Mouse (Mus musculus): ENCODE data around the gene T2. TPM values are rescaled to one million over a fixed set of nuclear protein-coding genes. Genes with fewer than 3 reads are reported as not detected.

The T2 gene
- polyA plus RNA-seq, 1 experiment, result not detected

DNA sequence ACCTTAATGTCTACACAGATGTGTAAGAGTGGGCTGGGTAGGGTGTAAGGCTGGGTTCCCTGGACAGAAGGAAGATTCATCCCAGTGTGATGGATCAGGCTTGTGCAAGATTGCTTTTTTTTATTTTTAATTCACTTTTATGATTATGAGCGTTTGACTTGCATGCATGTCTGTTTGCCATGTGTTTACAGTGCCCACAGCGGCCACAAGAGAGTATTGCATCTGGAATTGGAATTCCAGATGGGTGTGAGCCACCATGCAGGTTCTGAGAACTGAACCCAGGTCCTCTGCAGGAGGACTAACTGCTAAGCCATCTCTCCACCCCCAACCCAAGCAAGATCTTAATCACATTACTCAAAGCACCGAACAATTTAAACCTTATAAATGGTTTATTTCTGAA is 88.3 kb downstream of the T2 start:
- Histone ChIP-seq H3K4me1 (ENCODE audit: control insufficient read depth, insufficient read depth, insufficient read length) (no peaks in the 10 kb centered on the region), H3K27ac (ENCODE audit: insufficient read depth, low read length) (no peak overlapping the region), H3K36me3 (ENCODE audit: control insufficient read depth, insufficient read depth, low read length) (no peaks in the 10 kb centered on the region), H3K4me3 (ENCODE audit: extremely low read depth, insufficient read depth, insufficient read length) (no peak overlapping the region), H3K27me3 (ENCODE audit: control insufficient read depth, insufficient read depth, low read length) (no peaks in the 10 kb centered on the region)
- TF ChIP-seq POLR2A (IDR thresholded peaks at IDR 0.05; ENCODE audit: low read depth, low read length) (no peak), CTCF (IDR thresholded peaks at IDR 0.05; ENCODE audit: extremely low read depth, insufficient read depth, insufficient read length, insufficient replicate concordance) (no peak)
- no peak for DNase-seq (ENCODE audit: low read depth in 1 of 2, low spot score in 2 of 2)
- WGBS, result 58% methylated on average over 3 of the region's 3 CpGs

DNA sequence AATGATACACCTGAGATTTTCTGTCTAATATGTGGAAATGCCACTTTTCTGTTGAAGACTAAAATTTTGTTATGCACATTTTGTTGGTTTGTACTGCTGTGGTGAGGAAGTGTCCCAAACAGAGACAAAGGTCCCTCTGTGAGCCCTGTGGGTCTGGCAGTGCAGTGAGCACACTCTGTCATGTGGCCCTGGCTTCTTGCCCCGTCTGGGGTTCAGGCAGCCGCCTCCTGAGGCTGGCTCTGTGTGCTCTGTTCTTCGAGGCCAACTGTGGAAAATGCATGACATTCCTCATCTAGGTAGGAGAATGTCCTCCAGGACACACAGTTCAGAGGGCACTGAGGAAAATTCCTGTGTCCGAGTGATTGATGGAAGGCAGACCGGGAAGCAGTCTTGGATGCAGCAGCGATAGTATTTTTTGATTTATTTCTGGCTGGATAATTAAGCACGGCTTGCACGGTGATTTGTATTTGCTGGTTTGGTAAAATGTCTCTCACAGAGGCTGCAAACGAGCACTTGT is 91.9 kb downstream of the T2 start:
- Histone ChIP-seq H3K27me3 (ENCODE audit: control insufficient read depth, insufficient read depth, low read length) (no peaks in the 10 kb centered on the region), H3K4me3 (ENCODE audit: extremely low read depth, insufficient read depth, insufficient read length) (no peak overlapping the region), H3K4me1 (ENCODE audit: control insufficient read depth, insufficient read depth, insufficient read length) (no peaks in the 10 kb centered on the region), H3K36me3 (ENCODE audit: control insufficient read depth, insufficient read depth, low read length) (no peaks in the 10 kb centered on the region), H3K27ac (ENCODE audit: insufficient read depth, low read length) (no peak overlapping the region)
- no peak for TF ChIP-seq CTCF (IDR thresholded peaks at IDR 0.05; ENCODE audit: extremely low read depth, insufficient read depth, insufficient read length, insufficient replicate concordance)
- TF ChIP-seq POLR2A (IDR thresholded peaks at IDR 0.05; ENCODE audit: low read depth, low read length), result no peak
- WGBS, result 66% methylated on average over 9 of the region's 9 CpGs
- no peak for DNase-seq (ENCODE audit: low read depth in 1 of 2, low spot score in 2 of 2)

DNA sequence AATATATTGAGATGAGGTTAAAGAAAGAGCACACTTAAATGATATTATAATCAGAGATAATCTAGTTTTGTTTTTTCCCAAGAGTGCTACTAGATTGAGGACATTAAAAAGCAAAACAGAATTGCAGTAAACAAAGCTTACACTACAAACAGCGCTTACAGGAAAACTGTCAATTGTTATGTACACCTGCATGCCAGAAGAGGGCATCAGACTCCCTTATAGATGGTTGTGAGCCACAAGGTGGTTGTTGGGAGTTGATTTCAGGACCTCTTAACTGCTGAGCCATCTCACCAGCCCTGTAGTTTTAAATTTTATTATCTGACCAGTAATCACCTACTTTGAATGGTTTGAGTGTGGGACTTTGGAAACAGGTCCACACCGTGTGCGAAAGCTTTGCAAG is 92.5 kb downstream of the T2 start:
- no peak overlapping the region for H3K4me3 ChIP-seq (ENCODE audit: extremely low read depth, insufficient read depth, insufficient read length)
- DNase-seq (ENCODE audit: low read depth in 1 of 2, low spot score in 2 of 2), result no peak
- no peak for TF ChIP-seq POLR2A (IDR thresholded peaks at IDR 0.05; ENCODE audit: low read depth, low read length)
- TF ChIP-seq CTCF (IDR thresholded peaks at IDR 0.05; ENCODE audit: extremely low read depth, insufficient read depth, insufficient read length, insufficient replicate concordance), result no peak
- H3K4me1 ChIP-seq (ENCODE audit: control insufficient read depth, insufficient read depth, insufficient read length), result no peaks in the 10 kb centered on the region
- H3K27ac ChIP-seq (ENCODE audit: insufficient read depth, low read length), result no peak overlapping the region
- H3K36me3 ChIP-seq (ENCODE audit: control insufficient read depth, insufficient read depth, low read length), result no peaks in the 10 kb centered on the region
- no peaks in the 10 kb centered on the region for H3K27me3 ChIP-seq (ENCODE audit: control insufficient read depth, insufficient read depth, low read length)
- 83% methylated on average over 3 of the region's 3 CpGs for WGBS

DNA sequence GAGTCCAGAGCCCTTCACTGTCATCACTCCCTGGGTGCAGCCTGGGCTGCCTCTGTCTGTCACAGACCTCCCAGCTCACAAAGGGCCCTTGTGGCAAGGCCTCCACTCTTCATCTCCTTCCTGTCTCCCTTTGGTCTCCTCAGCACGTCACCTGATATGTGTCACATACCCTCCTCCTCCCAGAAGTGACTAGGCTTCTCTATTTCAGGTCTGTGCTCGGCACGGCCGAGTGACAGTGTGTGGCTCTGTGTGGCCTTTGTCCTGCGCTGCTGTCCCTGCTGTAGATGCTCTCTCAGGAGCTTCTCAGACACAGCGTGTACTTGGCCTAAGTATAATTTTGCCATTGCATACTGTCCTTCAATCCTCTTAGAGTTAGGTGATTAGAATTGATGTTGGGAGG is 99.4 kb downstream of the T2 start:
- no peak overlapping the region for H3K4me3 ChIP-seq (ENCODE audit: extremely low read depth, insufficient read depth, insufficient read length)

DNA sequence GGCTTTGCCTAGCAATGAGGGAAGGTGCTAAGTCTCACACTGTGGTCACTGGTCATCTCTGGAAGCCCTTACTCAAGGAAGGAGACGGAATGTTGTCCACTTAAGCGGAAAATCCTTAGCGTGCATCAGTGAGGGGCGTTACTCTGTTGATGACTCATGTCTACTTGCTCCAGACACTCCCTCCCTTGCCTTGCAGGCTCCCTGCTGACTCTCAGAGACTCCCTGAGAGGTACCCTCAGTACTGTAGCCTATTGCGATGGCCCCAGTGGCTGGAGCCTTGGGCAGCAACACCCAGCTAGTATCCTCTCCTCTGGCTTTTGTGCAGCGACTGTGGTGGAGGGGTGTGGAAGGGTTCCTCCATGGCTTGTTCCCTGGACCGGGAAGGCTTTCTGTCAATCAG is 99.8 kb downstream of the T2 start:
- Histone ChIP-seq H3K27me3 (ENCODE audit: control insufficient read depth, insufficient read depth, low read length) (no peaks in the 10 kb centered on the region), H3K27ac (ENCODE audit: insufficient read depth, low read length) (no peak overlapping the region), H3K36me3 (ENCODE audit: control insufficient read depth, insufficient read depth, low read length) (no peaks in the 10 kb centered on the region), H3K4me1 (ENCODE audit: control insufficient read depth, insufficient read depth, insufficient read length) (no peaks in the 10 kb centered on the region), H3K4me3 (ENCODE audit: extremely low read depth, insufficient read depth, insufficient read length) (no peak overlapping the region)
- DNase-seq (ENCODE audit: low read depth in 1 of 2, low spot score in 2 of 2), result no peak
- 73% methylated on average over 7 of the region's 7 CpGs for WGBS
- TF ChIP-seq CTCF (IDR thresholded peaks at IDR 0.05; ENCODE audit: extremely low read depth, insufficient read depth, insufficient read length, insufficient replicate concordance), result no peak
- no peak for TF ChIP-seq POLR2A (IDR thresholded peaks at IDR 0.05; ENCODE audit: low read depth, low read length)

More for the DNA sequence above, 99.4 kb downstream of the T2 start:
- Histone ChIP-seq H3K4me1 (ENCODE audit: control insufficient read depth, insufficient read depth, insufficient read length) (no peaks in the 10 kb centered on the region), H3K36me3 (ENCODE audit: control insufficient read depth, insufficient read depth, low read length) (no peaks in the 10 kb centered on the region), H3K27me3 (ENCODE audit: control insufficient read depth, insufficient read depth, low read length) (no peaks in the 10 kb centered on the region), H3K27ac (ENCODE audit: insufficient read depth, low read length) (no peak overlapping the region)
- WGBS, result 34% methylated on average over 6 of the region's 6 CpGs
- no peak for DNase-seq (ENCODE audit: low read depth in 1 of 2, low spot score in 2 of 2)
- TF ChIP-seq CTCF (IDR thresholded peaks at IDR 0.05; ENCODE audit: extremely low read depth, insufficient read depth, insufficient read length, insufficient replicate concordance) (no peak), POLR2A (IDR thresholded peaks at IDR 0.05; ENCODE audit: low read depth, low read length) (no peak)

DNA sequence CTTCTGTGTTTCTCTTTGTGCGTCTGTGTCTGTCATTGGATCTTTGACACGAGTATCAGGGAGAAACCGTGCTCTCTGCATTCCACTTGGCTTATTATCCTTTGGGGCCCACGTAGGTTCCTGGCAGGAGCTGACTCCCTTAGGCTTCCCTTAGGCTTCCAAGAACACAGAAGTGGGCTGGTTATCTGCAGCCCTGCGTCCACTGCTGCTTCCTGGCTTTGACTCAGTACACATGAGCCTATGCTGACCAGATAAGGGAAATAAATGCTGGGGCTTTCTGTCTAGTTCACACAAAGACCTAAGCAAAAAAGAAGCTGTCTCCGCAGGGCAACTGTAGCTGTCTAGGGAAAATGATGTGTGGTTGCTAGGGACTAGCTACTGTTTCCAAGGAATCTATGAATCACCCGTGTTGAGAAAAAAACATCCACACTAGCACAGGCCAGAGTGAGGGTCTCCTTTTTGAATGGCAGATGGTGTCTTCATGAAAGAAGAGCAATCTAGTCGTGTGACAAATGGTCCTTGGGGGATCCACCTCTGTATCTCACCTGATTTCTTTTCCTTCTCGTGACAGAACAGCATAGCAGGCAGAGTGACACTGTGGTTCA is 101.2 kb downstream of the T2 start:
- no peak for DNase-seq (ENCODE audit: low read depth in 1 of 2, low spot score in 2 of 2)
- Histone ChIP-seq H3K4me3 (ENCODE audit: extremely low read depth, insufficient read depth, insufficient read length) (no peak overlapping the region), H3K4me1 (ENCODE audit: control insufficient read depth, insufficient read depth, insufficient read length) (no peaks in the 10 kb centered on the region), H3K36me3 (ENCODE audit: control insufficient read depth, insufficient read depth, low read length) (no peaks in the 10 kb centered on the region), H3K27ac (ENCODE audit: insufficient read depth, low read length) (no peak overlapping the region), H3K27me3 (ENCODE audit: control insufficient read depth, insufficient read depth, low read length) (no peaks in the 10 kb centered on the region)
- no peak for TF ChIP-seq CTCF (IDR thresholded peaks at IDR 0.05; ENCODE audit: extremely low read depth, insufficient read depth, insufficient read length, insufficient replicate concordance)
- TF ChIP-seq POLR2A (IDR thresholded peaks at IDR 0.05; ENCODE audit: low read depth, low read length), result no peak
- 61% methylated on average over 9 of the region's 9 CpGs for WGBS

DNA sequence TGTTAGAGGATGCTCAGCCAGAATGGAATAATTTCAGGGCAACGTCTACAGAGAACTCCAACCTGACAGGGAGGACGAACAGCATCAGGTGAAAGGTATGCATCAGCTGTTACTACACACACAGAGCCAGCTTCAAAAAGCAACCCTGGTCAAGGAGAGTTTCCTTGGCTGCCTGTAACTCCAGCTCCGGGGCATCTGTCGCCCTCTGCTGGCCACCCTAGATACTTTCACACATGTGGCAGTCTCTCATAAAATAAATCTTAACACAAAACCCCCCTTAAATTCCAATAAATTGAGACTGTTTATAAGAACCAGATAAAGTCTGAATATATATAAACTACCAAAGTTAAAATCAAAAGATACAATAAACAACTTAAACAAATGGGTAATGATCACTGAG is 105.8 kb downstream of the T2 start:
- 13% methylated on average over 4 of the region's 4 CpGs for WGBS
- DNase-seq (ENCODE audit: low read depth in 1 of 2, low spot score in 2 of 2), result peak in 1 of 2 experiments; percentile 15
- Histone ChIP-seq H3K4me1 (ENCODE audit: control insufficient read depth, insufficient read depth, insufficient read length) (no peaks in the 10 kb centered on the region), H3K27me3 (ENCODE audit: control insufficient read depth, insufficient read depth, low read length) (no peaks in the 10 kb centered on the region), H3K36me3 (ENCODE audit: control insufficient read depth, insufficient read depth, low read length) (no peaks in the 10 kb centered on the region), H3K4me3 (ENCODE audit: extremely low read depth, insufficient read depth, insufficient read length) (no peak overlapping the region), H3K27ac (ENCODE audit: insufficient read depth, low read length) (no peak overlapping the region)
- TF ChIP-seq POLR2A (IDR thresholded peaks at IDR 0.05; ENCODE audit: low read depth, low read length) (no peak), CTCF (IDR thresholded peaks at IDR 0.05; ENCODE audit: extremely low read depth, insufficient read depth, insufficient read length, insufficient replicate concordance) (peak; percentile 63; the same call in 1 of the 2 replicates)
